Mouse (Mus musculus) heart, embryonic 14.5 days (tissue): ENCODE data around the gene Olfr700. TPM values are rescaled to one million over a fixed set of nuclear protein-coding genes. Genes with fewer than 3 reads are reported as not detected.
"Not testable (repeated sequence)": the region's sequence is repeated elsewhere in the genome, so short reads cannot be mapped to it uniquely, and the experiment has no call there.

Experiments
- ATAC-seq: fragments of 200-750 bp; cut with Nextera tagmentation; 2 replicates; pipeline ENCODE4 v1.8.0; 2017; ENCODE audit warnings: low read depth, moderate TSS enrichment; ENCODE audit not compliant: insufficient number of reproducible peaks, insufficient read depth, low FRiP score
- H3K27ac ChIP-seq, 2 experiments: fragments of 200-500 bp in 1 of 2; fragments of 300-500 bp in 1 of 2; sonication (generic) in 1 of 2; replicated peaks in 1 of 2; 2 replicates each; pipeline ENCODE4 v1.5.1; 2012 to 2014; ENCODE audit warnings: low read depth in 2 of 2, low read length in 2 of 2, control low read depth in 1 of 2, mild to moderate bottlenecking in 1 of 2, mixed read lengths in 1 of 2; ENCODE audit not compliant: control insufficient read depth in 1 of 2, insufficient read depth in 1 of 2
- H3K27me3 ChIP-seq: fragments of 300-500 bp; sonication (generic); 2 replicates; pipeline ENCODE4 v1.6.1; 2014; ENCODE audit warnings: mild to moderate bottlenecking, low read length, control low read depth; ENCODE audit not compliant: control insufficient read depth, insufficient read depth
- H3K36me3 ChIP-seq: fragments of 300-500 bp; sonication (generic); 2 replicates; pipeline ENCODE4 v1.6.1; 2014; ENCODE audit warnings: mild to moderate bottlenecking, control low read depth, low read length, mixed read lengths; ENCODE audit not compliant: control insufficient read depth, insufficient read depth
- H3K4me1 ChIP-seq, 2 experiments: fragments of 200-500 bp in 1 of 2; fragments of 300-500 bp in 1 of 2; sonication (generic) in 1 of 2; 2 replicates each; pipeline ENCODE4 v1.6.1; 2012 to 2014; ENCODE audit warnings: low read length in 2 of 2, control low read depth in 1 of 2, mixed read lengths in 1 of 2; ENCODE audit not compliant: control insufficient read depth in 2 of 2, insufficient read depth in 2 of 2
- H3K4me2 ChIP-seq: fragments of 300-500 bp; sonication (generic); 2 replicates; pipeline ENCODE4 v1.6.1; 2014; ENCODE audit warnings: mild to moderate bottlenecking, low read length
- H3K4me3 ChIP-seq, 2 experiments: fragments of 200-500 bp in 1 of 2; fragments of 300-500 bp in 1 of 2; sonication (generic) in 1 of 2; 2 replicates each; pipeline ENCODE4 v1.5.1; 2012 to 2014; ENCODE audit warnings: low read length in 2 of 2, mild to moderate bottlenecking in 2 of 2, control low read depth in 1 of 2, low read depth in 1 of 2, moderate library complexity in 1 of 2; ENCODE audit not compliant: control insufficient read depth in 1 of 2, insufficient read depth in 1 of 2
- H3K9ac ChIP-seq: fragments of 300-500 bp; sonication (generic); 2 replicates; pipeline ENCODE4 v1.6.1; 2014; ENCODE audit warnings: mild to moderate bottlenecking, low read length
- H3K9me3 ChIP-seq: fragments of 300-500 bp; sonication (generic); 2 replicates; pipeline ENCODE4 v1.6.1; 2016; ENCODE audit warnings: low read length, control low read depth; ENCODE audit not compliant: control insufficient read depth
- WGBS: fragments of 180-500 bp; shearing (Covaris S2); extraction: QIAGEN DNeasy Blood & Tissue Kit; methylation state at CpG from one replicate; pipeline ENCODE4 v1.1.7; 2014; 5-methylcytosine and 5-hydroxymethylcytosine counted together
- polyA plus RNA-seq: library from polyadenylated mRNA; unstranded; fragments of >200 nt; fragmentation: Nextera tagmentation; extraction: Ambion mirVana; gene quantifications from 2 replicates; pipeline ENCODE4 v1.2.1, GENCODE M21; 2014

Olfr700 gene
- polyA plus RNA-seq, 1 experiment from 2014 or later = not detected

DNA sequence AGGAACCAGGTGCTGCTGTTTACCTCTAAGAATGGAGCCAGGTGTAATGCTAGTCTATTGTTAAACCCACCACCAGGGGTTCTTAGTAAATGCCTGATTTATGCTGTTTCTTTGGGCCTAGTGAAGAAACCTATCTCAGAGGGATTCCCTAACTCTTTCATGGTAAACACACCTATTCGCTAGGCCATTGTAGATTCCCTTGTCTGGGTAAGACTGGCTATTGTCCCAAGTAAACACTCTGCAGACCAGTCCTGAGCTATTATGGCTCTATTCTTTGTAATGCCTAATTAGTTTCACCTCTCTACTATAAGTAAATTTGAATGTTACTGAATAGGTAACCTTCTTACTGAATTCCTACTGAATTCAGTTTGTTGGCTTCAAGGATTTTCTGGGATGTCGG is 47.6 kb downstream of the Olfr700 start:
- ATAC-seq, H3K9me3 ChIP-seq, H3K27me3 ChIP-seq, H3K4me2 ChIP-seq, H3K4me1 ChIP-seq, H3K9ac ChIP-seq, H3K36me3 ChIP-seq, H3K27ac ChIP-seq, H3K4me3 ChIP-seq: not testable (repeated sequence)
- WGBS = 82% methylated on average over 2 of the region's 2 CpGs

DNA sequence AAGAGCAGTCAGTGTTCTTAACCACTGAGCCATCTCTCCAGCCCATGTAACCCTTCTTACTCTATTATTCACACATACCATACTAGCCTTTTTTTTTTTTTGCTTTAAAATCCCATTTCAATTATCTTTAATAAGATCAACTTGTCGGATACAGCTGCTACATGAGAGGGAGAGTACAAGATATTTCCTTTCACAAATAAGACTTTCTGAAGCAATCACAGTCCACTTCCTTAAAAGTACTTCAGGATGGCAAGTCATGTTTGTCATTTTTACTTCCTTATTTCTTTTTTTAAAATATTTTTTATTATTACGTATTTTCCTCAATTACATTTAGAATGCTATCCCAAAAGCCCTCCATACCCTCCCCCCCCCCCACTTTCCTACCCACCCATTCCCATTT is 49.8 kb downstream of the Olfr700 start:
- 67% methylated on average over 2 of the region's 2 CpGs for WGBS
- ATAC-seq = no peak

More for the DNA sequence above, 49.8 kb downstream of the Olfr700 start:
- H3K27ac ChIP-seq = no peak overlapping the region
- H3K36me3 ChIP-seq = no peaks in the 10 kb centered on the region
- H3K4me1 ChIP-seq = no peaks in the 10 kb centered on the region
- no peaks in the 10 kb centered on the region; the same call in 1 of the 2 replicates for H3K9me3 ChIP-seq
- no peaks in the 10 kb centered on the region for H3K27me3 ChIP-seq
- H3K4me3 ChIP-seq = no peak overlapping the region
- no peak overlapping the region for H3K9ac ChIP-seq
- no peak overlapping the region for H3K4me2 ChIP-seq

Other genes starting within 250 kb of the Olfr700 start
- not detected in 2 replicates for gene Olfr693, start 128.2 kb downstream of the Olfr700 start, polyA plus RNA-seq
- not detected in 2 replicates for gene Olfr694, start 117.0 kb downstream of the Olfr700 start, polyA plus RNA-seq
- not detected in 2 replicates for gene Olfr695, start 92.4 kb downstream of the Olfr700 start, polyA plus RNA-seq
- gene Olfr697, start 66.4 kb downstream of the Olfr700 start, polyA plus RNA-seq = not detected in 2 replicates
- gene Olfr698, start 53.4 kb downstream of the Olfr700 start, polyA plus RNA-seq = not detected in 2 replicates
- gene Olfr699, start 15.6 kb downstream of the Olfr700 start, polyA plus RNA-seq = not detected in 2 replicates
- not detected in 2 replicates for gene Olfr701, start 5.3 kb upstream of the Olfr700 start, polyA plus RNA-seq
- not detected in 2 replicates for gene Olfr702, start 25.1 kb upstream of the Olfr700 start, polyA plus RNA-seq
- not detected in 2 replicates for gene Olfr703, start 34.5 kb upstream of the Olfr700 start, polyA plus RNA-seq
- gene Olfr704, start 54.4 kb upstream of the Olfr700 start, polyA plus RNA-seq = not detected in 2 replicates
- not detected in 2 replicates for gene Olfr705, start 68.1 kb upstream of the Olfr700 start, polyA plus RNA-seq
- gene Olfr706, start 79.3 kb upstream of the Olfr700 start, polyA plus RNA-seq = not detected in 2 replicates
- gene Olfr707, start 92.4 kb upstream of the Olfr700 start, polyA plus RNA-seq = not detected in 2 replicates
- gene Olfr1532-ps1, start 99.2 kb upstream of the Olfr700 start, polyA plus RNA-seq = not detected in 2 replicates
- gene Olfr709-ps1, start 123.4 kb upstream of the Olfr700 start, polyA plus RNA-seq = not detected in 2 replicates
- not detected in 2 replicates for gene Olfr710, start 139.5 kb upstream of the Olfr700 start, polyA plus RNA-seq
- gene Olfr6, start 155.1 kb upstream of the Olfr700 start, polyA plus RNA-seq = not detected in 2 replicates
- gene Olfr711, start 166.6 kb upstream of the Olfr700 start, polyA plus RNA-seq = not detected in 2 replicates
- gene Olfr2, start 197.2 kb upstream of the Olfr700 start, polyA plus RNA-seq = not detected in 2 replicates
- not detected in 2 replicates for gene Olfr713, start 222.3 kb upstream of the Olfr700 start, polyA plus RNA-seq